Mouse (Mus musculus): ENCODE results near the gene Mrgprh. TPM values are rescaled to one million over a fixed set of nuclear protein-coding genes. Genes with fewer than 3 reads are reported as not detected.
"Not testable (repeated sequence)": the region's sequence is repeated elsewhere in the genome, so short reads cannot be mapped to it uniquely, and the experiment has no call there.

Gene Mrgprh
- total and polyA plus RNA-seq, 2 experiments from 2014 or later, result not detected

- Histone ChIP-seq H3K9ac (no peak overlapping the region), H3K4me1 (ENCODE audit: insufficient read depth) (no peaks in the 10 kb centered on the region), H3K27me3 (ENCODE audit: insufficient read depth, low read length) (no peaks in the 10 kb centered on the region), H3K9me3 (ENCODE audit: low read length) (no peaks in the 10 kb centered on the region), H3K36me3 (ENCODE audit: insufficient read depth) (peaks cover 10% of the 10 kb centered on the region; the same call in 1 of the 2 replicates), H3K4me3 (ENCODE audit: low read depth, low read length) (no peak overlapping the region), H3K4me2 (ENCODE audit: low read depth) (no peak overlapping the region), H3K27ac (ENCODE audit: low read depth, low read length) (no peak overlapping the region)
- DNase-seq, result no peak
- WGBS, result 46% methylated on average over 6 of the region's 6 CpGs
- ATAC-seq, result no peak
- TF ChIP-seq CTCF (IDR thresholded peaks at IDR 0.05; ENCODE audit: low read depth), result no peak
Measured at GRCm38 (mm10) chr17:12886620-12887019, 10.8 kb downstream of the Mrgprh start.

GRCm38 (mm10) chr17:12887021-12887775 is 11.4 kb downstream of the Mrgprh start:
- Histone ChIP-seq H3K4me2 (ENCODE audit: low read depth) (no peak overlapping the region), H3K4me3 (ENCODE audit: low read depth, low read length) (no peak overlapping the region), H3K36me3 (ENCODE audit: insufficient read depth) (peaks cover 10% of the 10 kb centered on the region; the same call in 1 of the 2 replicates), H3K27ac (ENCODE audit: low read depth, low read length) (no peak overlapping the region), H3K4me1 (ENCODE audit: insufficient read depth) (no peaks in the 10 kb centered on the region), H3K27me3 (ENCODE audit: insufficient read depth, low read length) (no peaks in the 10 kb centered on the region), H3K9me3 (ENCODE audit: low read length) (no peaks in the 10 kb centered on the region), H3K9ac (no peak overlapping the region)
- WGBS, result 78% methylated on average over 15 of the region's 15 CpGs
- no peak for DNase-seq
- no peak for ATAC-seq
- TF ChIP-seq CTCF (IDR thresholded peaks at IDR 0.05; ENCODE audit: low read depth), result no peak

GRCm38 (mm10) chr17:12891054-12891453 is 15.2 kb downstream of the Mrgprh start:
- Histone ChIP-seq H3K27ac (ENCODE audit: low read depth, low read length) (no peak overlapping the region), H3K4me1 (ENCODE audit: insufficient read depth) (no peaks in the 10 kb centered on the region), H3K4me3 (ENCODE audit: low read depth, low read length) (no peak overlapping the region), H3K9me3 (ENCODE audit: low read length) (no peaks in the 10 kb centered on the region), H3K36me3 (ENCODE audit: insufficient read depth) (peaks cover 10% of the 10 kb centered on the region; the same call in 1 of the 2 replicates), H3K4me2 (ENCODE audit: low read depth) (no peak overlapping the region), H3K27me3 (ENCODE audit: insufficient read depth, low read length) (no peaks in the 10 kb centered on the region), H3K9ac (no peak overlapping the region)
- TF ChIP-seq CTCF (IDR thresholded peaks at IDR 0.05; ENCODE audit: low read depth), result no peak
- DNase-seq, result peak; percentile 17
- WGBS, result 55% methylated on average over 4 of the region's 4 CpGs
- no peak for ATAC-seq

GRCm38 (mm10) chr17:12892033-12892432 is 16.2 kb downstream of the Mrgprh start:
- Histone ChIP-seq H3K4me3 (ENCODE audit: low read depth, low read length) (no peak overlapping the region), H3K9me3 (ENCODE audit: low read length) (no peaks in the 10 kb centered on the region), H3K27ac (ENCODE audit: low read depth, low read length) (no peak overlapping the region), H3K36me3 (ENCODE audit: insufficient read depth) (peaks cover 10% of the 10 kb centered on the region; the same call in 1 of the 2 replicates), H3K9ac (no peak overlapping the region), H3K4me2 (ENCODE audit: low read depth) (no peak overlapping the region), H3K27me3 (ENCODE audit: insufficient read depth, low read length) (no peaks in the 10 kb centered on the region), H3K4me1 (ENCODE audit: insufficient read depth) (no peaks in the 10 kb centered on the region)
- ATAC-seq, result no peak
- DNase-seq, result no peak
- TF ChIP-seq CTCF (IDR thresholded peaks at IDR 0.05; ENCODE audit: low read depth), result no peak
- WGBS, result 88% methylated on average over 9 of the region's 9 CpGs

GRCm38 (mm10) chr17:12897674-12898073 is 21.8 kb downstream of the Mrgprh start:
- no peak for TF ChIP-seq CTCF (IDR thresholded peaks at IDR 0.05; ENCODE audit: low read depth)
- H3K9ac ChIP-seq, result no peak overlapping the region
- H3K4me3 ChIP-seq (ENCODE audit: low read depth, low read length), result no peak overlapping the region
- H3K4me1 ChIP-seq (ENCODE audit: insufficient read depth), result no peaks in the 10 kb centered on the region
- DNase-seq (peak; percentile 36), ATAC-seq (peak; percentile 56)
- WGBS, result 86% methylated on average over 5 of the region's 5 CpGs
- H3K36me3 ChIP-seq (ENCODE audit: insufficient read depth), result no peaks in the 10 kb centered on the region
- no peaks in the 10 kb centered on the region for H3K27me3 ChIP-seq (ENCODE audit: insufficient read depth, low read length)
- H3K27ac ChIP-seq (ENCODE audit: low read depth, low read length), result peak overlapping the region; percentile 51
- no peaks in the 10 kb centered on the region for H3K9me3 ChIP-seq (ENCODE audit: low read length)
- H3K4me2 ChIP-seq (ENCODE audit: low read depth), result no peak overlapping the region

GRCm38 (mm10) chr17:12898607-12899006 is 22.8 kb downstream of the Mrgprh start:
- peak overlapping the region; percentile 28; the same call in 1 of the 2 replicates for H3K4me2 ChIP-seq (ENCODE audit: low read depth)
- H3K27ac ChIP-seq (ENCODE audit: low read depth, low read length), result peak overlapping the region; percentile 81
- WGBS, result 20% methylated on average over 2 of the region's 2 CpGs
- peak; percentile 49 for DNase-seq
- H3K4me1 ChIP-seq (ENCODE audit: insufficient read depth); H3K27me3 ChIP-seq (ENCODE audit: insufficient read depth, low read length); H3K9ac ChIP-seq; H3K4me3 ChIP-seq (ENCODE audit: low read depth, low read length); H3K36me3 ChIP-seq (ENCODE audit: insufficient read depth); H3K9me3 ChIP-seq (ENCODE audit: low read length): not testable (repeated sequence)
- peak; percentile 49; the same call in 1 of the 2 replicates for ATAC-seq

- Histone ChIP-seq H3K4me1 (ENCODE audit: insufficient read depth) (no peaks in the 10 kb centered on the region), H3K4me2 (ENCODE audit: low read depth) (no peak overlapping the region), H3K36me3 (ENCODE audit: insufficient read depth) (peaks cover 17% of the 10 kb centered on the region), H3K27ac (ENCODE audit: low read depth, low read length) (no peak overlapping the region), H3K9me3 (ENCODE audit: low read length) (no peaks in the 10 kb centered on the region), H3K27me3 (ENCODE audit: insufficient read depth, low read length) (no peaks in the 10 kb centered on the region), H3K4me3 (ENCODE audit: low read depth, low read length) (no peak overlapping the region), H3K9ac (no peak overlapping the region)
- WGBS, result 96% methylated on average over 6 of the region's 6 CpGs
- no peak for TF ChIP-seq CTCF (IDR thresholded peaks at IDR 0.05; ENCODE audit: low read depth)
- DNase-seq (no peak), ATAC-seq (no peak)
Measured at GRCm38 (mm10) chr17:12902291-12902690, 26.5 kb downstream of the Mrgprh start.

Data from forebrain, postnatal 0 days (tissue).